Mouse (Mus musculus): ENCODE measurements around the gene Gas2. TPM values are rescaled to one million over a fixed set of nuclear protein-coding genes. Genes with fewer than 3 reads are reported as not detected.

Gene Gas2
- total RNA-seq (2014; fragmentation: Nextera tagmentation) (17.1 and 20.1 TPM in 2 replicates), total RNA-seq (2017) (6.0 and 6.7 TPM in 2 replicates), polyA plus RNA-seq (2012) (0.96 and 1.4 TPM in 2 replicates)

- TF ChIP-seq CTCF (IDR thresholded peaks at IDR 0.05; ENCODE audit: low read depth, low read length): no peak
- no peak for TF ChIP-seq POLR2AphosphoS5 (IDR thresholded peaks at IDR 0.05; ENCODE audit: insufficient replicate concordance, low read depth, low read length)
- TF ChIP-seq GATA1 (IDR thresholded peaks at IDR 0.05; ENCODE audit: borderline replicate concordance, low read length): no peak
- no peak for TF ChIP-seq GATA2 (IDR thresholded peaks at IDR 0.05; ENCODE audit: borderline replicate concordance, low read depth, low read length)
- no peak for TF ChIP-seq TAL1 (conservative IDR thresholded peaks at IDR 0.05; ENCODE audit: low read depth, low read length)
- Histone ChIP-seq H3K27me3 (ENCODE audit: insufficient read depth, low read length) (no peaks in the 10 kb centered on the region), H3K4me1 (ENCODE audit: insufficient read depth, low read depth, low read length) (peaks cover 55% of the 10 kb centered on the region), H3K4me3 (ENCODE audit: low read depth, low read length) (peak within 1 kb of the TSS; percentile 88), H3K9me3 (replicated peaks) (no peaks in the 10 kb centered on the region), H3K36me3 (replicated peaks) (peaks cover 49% of the 10 kb centered on the region)
- ATAC-seq (ENCODE audit: extremely low read depth, insufficient number of reproducible peaks, low FRiP score, poor library complexity, severe bottlenecking): no peak
- DNase-seq (ENCODE audit: low spot score): peak; percentile 52
Measured at GRCm38 (mm10) chr7:51861250-51862096, at the start of gene Gas2. Gas2 (plus strand) TSS chr7:51862015.

GRCm38 (mm10) chr7:51815473-51816282 lies 46.1 kb upstream of the Gas2 start:
- DNase-seq (ENCODE audit: low spot score): no peak
- Histone ChIP-seq H3K4me1 (ENCODE audit: insufficient read depth, low read depth, low read length) (no peaks in the 10 kb centered on the region), H3K4me3 (ENCODE audit: low read depth, low read length) (no peak overlapping the region), H3K36me3 (replicated peaks) (no peaks in the 10 kb centered on the region), H3K9me3 (replicated peaks) (no peaks in the 10 kb centered on the region), H3K27me3 (ENCODE audit: insufficient read depth, low read length) (no peaks in the 10 kb centered on the region; the same call in 1 of the 2 replicates)
- no peak for ATAC-seq (ENCODE audit: extremely low read depth, insufficient number of reproducible peaks, low FRiP score, poor library complexity, severe bottlenecking)
- no peak for TF ChIP-seq GATA2 (IDR thresholded peaks at IDR 0.05; ENCODE audit: borderline replicate concordance, low read depth, low read length)
- TF ChIP-seq POLR2AphosphoS5 (IDR thresholded peaks at IDR 0.05; ENCODE audit: insufficient replicate concordance, low read depth, low read length): no peak
- TF ChIP-seq TAL1 (conservative IDR thresholded peaks at IDR 0.05; ENCODE audit: low read depth, low read length): no peak
- TF ChIP-seq GATA1 (IDR thresholded peaks at IDR 0.05; ENCODE audit: borderline replicate concordance, low read length): no peak
- TF ChIP-seq CTCF (IDR thresholded peaks at IDR 0.05; ENCODE audit: low read depth, low read length): no peak

GRCm38 (mm10) chr7:51816283-51816839 lies 45.5 kb upstream of the Gas2 start:
- Histone ChIP-seq H3K36me3 (replicated peaks) (no peaks in the 10 kb centered on the region), H3K4me1 (ENCODE audit: insufficient read depth, low read depth, low read length) (no peaks in the 10 kb centered on the region), H3K4me3 (ENCODE audit: low read depth, low read length) (no peak overlapping the region), H3K9me3 (replicated peaks) (no peaks in the 10 kb centered on the region), H3K27me3 (ENCODE audit: insufficient read depth, low read length) (no peaks in the 10 kb centered on the region; the same call in 1 of the 2 replicates)
- ATAC-seq (ENCODE audit: extremely low read depth, insufficient number of reproducible peaks, low FRiP score, poor library complexity, severe bottlenecking): no peak
- no peak for TF ChIP-seq POLR2AphosphoS5 (IDR thresholded peaks at IDR 0.05; ENCODE audit: insufficient replicate concordance, low read depth, low read length)
- TF ChIP-seq GATA1 (IDR thresholded peaks at IDR 0.05; ENCODE audit: borderline replicate concordance, low read length): no peak
- TF ChIP-seq CTCF (IDR thresholded peaks at IDR 0.05; ENCODE audit: low read depth, low read length): no peak
- no peak for TF ChIP-seq GATA2 (IDR thresholded peaks at IDR 0.05; ENCODE audit: borderline replicate concordance, low read depth, low read length)
- TF ChIP-seq TAL1 (conservative IDR thresholded peaks at IDR 0.05; ENCODE audit: low read depth, low read length): no peak
- no peak for DNase-seq (ENCODE audit: low spot score)

DNA sequence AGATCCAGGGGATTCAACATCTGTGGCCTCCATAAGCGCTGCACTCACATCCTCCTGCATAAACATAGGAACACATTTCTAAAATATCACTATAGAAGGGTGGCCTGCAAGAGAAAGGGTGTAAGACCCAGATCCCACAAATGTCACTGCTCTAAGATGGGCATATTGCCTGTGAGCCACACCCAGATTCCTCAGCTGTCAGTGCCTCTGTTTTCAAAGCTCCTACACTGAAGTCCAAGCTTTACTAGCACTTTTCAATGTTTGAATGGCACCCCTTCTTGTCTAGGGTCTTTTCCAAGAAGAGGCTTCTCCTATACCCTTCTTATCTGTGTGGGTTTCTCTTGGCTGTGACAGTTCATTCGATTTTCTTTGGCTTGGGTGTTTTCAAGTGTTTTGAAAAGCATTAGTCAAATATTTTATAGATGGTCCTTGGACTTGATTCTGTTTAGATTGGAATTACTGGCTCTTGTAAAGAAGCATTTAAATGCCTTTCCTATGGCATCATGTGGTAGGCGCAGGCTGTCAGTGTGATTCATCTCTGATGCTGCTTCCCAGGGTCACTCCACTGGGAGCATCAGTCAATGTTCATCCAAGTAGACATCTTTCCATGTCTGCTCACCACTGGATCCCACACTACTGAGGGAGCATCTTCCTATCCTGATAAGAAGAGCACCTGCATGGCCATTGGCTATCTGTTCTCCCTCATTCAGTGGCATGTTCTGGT lies 43.4 kb upstream of the Gas2 start:
- Histone ChIP-seq H3K4me1 (ENCODE audit: insufficient read depth, low read depth, low read length) (no peaks in the 10 kb centered on the region), H3K4me3 (ENCODE audit: low read depth, low read length) (no peak overlapping the region), H3K36me3 (replicated peaks) (no peaks in the 10 kb centered on the region), H3K27me3 (ENCODE audit: insufficient read depth, low read length) (no peaks in the 10 kb centered on the region; the same call in 1 of the 2 replicates), H3K9me3 (replicated peaks) (no peaks in the 10 kb centered on the region)
- ATAC-seq (ENCODE audit: extremely low read depth, insufficient number of reproducible peaks, low FRiP score, poor library complexity, severe bottlenecking) (no peak), DNase-seq (ENCODE audit: low spot score) (no peak)
- no peak for TF ChIP-seq TAL1 (conservative IDR thresholded peaks at IDR 0.05; ENCODE audit: low read depth, low read length)
- TF ChIP-seq POLR2AphosphoS5 (IDR thresholded peaks at IDR 0.05; ENCODE audit: insufficient replicate concordance, low read depth, low read length): no peak

DNA sequence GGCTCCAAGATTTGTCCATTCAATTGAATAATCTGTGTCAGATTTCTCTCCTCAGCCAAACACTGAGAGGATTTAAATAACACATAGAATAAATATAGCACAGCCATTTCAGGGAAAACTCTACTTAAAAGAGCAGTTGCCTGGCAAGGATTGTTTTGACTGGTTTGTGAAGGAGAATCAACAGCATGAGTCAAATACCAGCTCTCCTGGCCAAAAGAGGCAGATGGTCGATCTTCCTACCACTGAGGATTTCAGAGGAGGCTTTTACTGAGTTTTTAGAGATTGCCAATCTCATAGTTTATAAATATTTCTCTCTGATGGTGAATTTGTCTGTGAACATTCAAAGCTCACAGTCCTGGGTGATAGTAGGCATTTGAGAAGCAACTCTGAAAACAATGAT lies 41.9 kb upstream of the Gas2 start:
- ATAC-seq (ENCODE audit: extremely low read depth, insufficient number of reproducible peaks, low FRiP score, poor library complexity, severe bottlenecking) (no peak), DNase-seq (ENCODE audit: low spot score) (no peak)
- H3K27me3 ChIP-seq (ENCODE audit: insufficient read depth, low read length): no peaks in the 10 kb centered on the region; the same call in 1 of the 2 replicates
- H3K4me1 ChIP-seq (ENCODE audit: insufficient read depth, low read depth, low read length): 0 out of 2 replicates have a peak, but pooled peaks cover 3% of the 10 kb centered on the region
- no peaks in the 10 kb centered on the region for H3K36me3 ChIP-seq (replicated peaks)
- no peaks in the 10 kb centered on the region for H3K9me3 ChIP-seq (replicated peaks)
- H3K4me3 ChIP-seq (ENCODE audit: low read depth, low read length): no peak overlapping the region
- no peak for TF ChIP-seq GATA1 (IDR thresholded peaks at IDR 0.05; ENCODE audit: borderline replicate concordance, low read length)
- no peak for TF ChIP-seq GATA2 (IDR thresholded peaks at IDR 0.05; ENCODE audit: borderline replicate concordance, low read depth, low read length)
- TF ChIP-seq POLR2AphosphoS5 (IDR thresholded peaks at IDR 0.05; ENCODE audit: insufficient replicate concordance, low read depth, low read length): no peak
- no peak for TF ChIP-seq CTCF (IDR thresholded peaks at IDR 0.05; ENCODE audit: low read depth, low read length)
- no peak for TF ChIP-seq TAL1 (conservative IDR thresholded peaks at IDR 0.05; ENCODE audit: low read depth, low read length)
